Mouse (Mus musculus) lung, postnatal 0 days (tissue): ENCODE data around the gene Kcmf1. TPM values are rescaled to one million over a fixed set of nuclear protein-coding genes. Genes with fewer than 3 reads are reported as not detected.
A peak's percentile ranks its signal among the peaks of the same experiment; 100 is the strongest.
"Not testable (repeated sequence)": the region's sequence is repeated elsewhere in the genome, so short reads cannot be mapped to it uniquely, and the experiment has no call there.

ENCODE experiments used
- ATAC-seq: fragments of 200-750 bp; cut with Nextera tagmentation; 2 replicates; pipeline ENCODE4 v1.8.0; 2017; ENCODE audit warnings: moderate library complexity
- DNase-seq: peaks from one replicate; pipeline ENCODE4 v3.0.0-alpha.2; 2016; ENCODE audit warnings: low spot score
- H3K27ac ChIP-seq: fragments of 300-500 bp; sonication (generic); 2 replicates; pipeline ENCODE4 v1.5.1; 2014; ENCODE audit warnings: antibody characterized with exemption, mild to moderate bottlenecking, low read length, mixed read lengths
- H3K27me3 ChIP-seq: fragments of 300-500 bp; sonication (generic); replicated peaks from 2 replicates; pipeline ENCODE4 v1.6.1; 2014; ENCODE audit warnings: low read length, mixed read lengths; ENCODE audit not compliant: insufficient read depth
- H3K36me3 ChIP-seq: fragments of 300-500 bp; sonication (generic); 2 replicates; pipeline ENCODE4 v1.6.1; 2014; ENCODE audit warnings: low read length, mixed read lengths; ENCODE audit not compliant: insufficient read depth
- H3K4me1 ChIP-seq: fragments of 300-500 bp; sonication (generic); 2 replicates; pipeline ENCODE4 v1.6.1; 2014; ENCODE audit warnings: antibody characterized with exemption, low read depth, low read length, mixed read lengths; ENCODE audit not compliant: insufficient read depth
- H3K4me2 ChIP-seq: fragments of 300-500 bp; sonication (generic); replicated peaks from 2 replicates; pipeline ENCODE4 v1.6.1; 2014; ENCODE audit warnings: low read depth, mild to moderate bottlenecking, low read length, moderate library complexity, mixed read lengths
- H3K4me3 ChIP-seq: fragments of 300-500 bp; sonication (generic); 2 replicates; pipeline ENCODE4 v1.5.1; 2014; ENCODE audit warnings: low read depth, low read length
- H3K9ac ChIP-seq: fragments of 300-500 bp; sonication (generic); replicated peaks from 2 replicates; pipeline ENCODE4 v1.6.1; 2014; ENCODE audit warnings: low read depth, mild to moderate bottlenecking
- H3K9me3 ChIP-seq: fragments of 300-500 bp; sonication (generic); 2 replicates; pipeline ENCODE4 v1.6.1; 2016; ENCODE audit warnings: low read length, mixed read lengths
- CTCF ChIP-seq: IDR thresholded peaks from 2 replicates; pipeline ENCODE4 v1.5.1; 2016; ENCODE audit warnings: antibody characterized with exemption, mild to moderate bottlenecking
- EP300 ChIP-seq: IDR thresholded peaks from 2 replicates; pipeline ENCODE4 v1.6.1; 2016; ENCODE audit warnings: antibody characterized with exemption, mild to moderate bottlenecking, control low read depth
- WGBS: fragments of 180-500 bp; shearing (Covaris S2); extraction: QIAGEN DNeasy Blood & Tissue Kit; methylation state at CpG from one replicate; pipeline ENCODE4 v1.1.7; 2014; 5-methylcytosine and 5-hydroxymethylcytosine counted together
- polyA plus RNA-seq: library from polyadenylated mRNA; unstranded; fragments of >200 nt; fragmentation: Nextera tagmentation; extraction: Ambion mirVana; gene quantifications from 2 replicates; pipeline ENCODE4 v1.2.1, GENCODE M21; 2015

Gene Kcmf1
- polyA plus RNA-seq, 1 experiment from 2014 or later: 43.0 TPM

DNA sequence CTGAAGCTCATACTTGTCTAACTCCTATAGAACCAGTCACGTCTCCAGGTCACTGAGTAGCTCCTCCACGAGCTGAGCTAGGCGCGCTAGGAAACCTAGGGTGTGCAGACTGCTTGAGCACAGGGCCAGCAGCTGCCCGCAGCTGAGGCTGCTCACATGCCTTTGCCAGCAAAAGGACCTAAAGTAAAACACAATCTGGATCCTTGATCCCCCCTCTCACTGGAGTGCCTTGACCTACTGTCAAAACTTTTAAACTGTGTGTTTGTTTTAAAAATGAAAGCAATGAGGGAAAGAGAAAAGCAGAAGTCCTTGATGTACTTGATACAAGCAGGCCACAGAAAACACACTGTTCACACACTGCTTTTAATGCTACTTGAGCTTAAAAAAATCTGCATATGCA lies 31.1 kb downstream of the Kcmf1 start:
- no peaks in the 10 kb centered on the region for H3K9me3 ChIP-seq
- no peaks in the 10 kb centered on the region for H3K27me3 ChIP-seq
- no peak overlapping the region for H3K9ac ChIP-seq
- WGBS: 35% methylated on average over 5 of the region's 5 CpGs
- peaks cover 36% of the 10 kb centered on the region for H3K4me1 ChIP-seq
- peak overlapping the region; percentile 64 for H3K27ac ChIP-seq
- 0 out of 2 replicates have a peak overlapping the region, but pooled peaks have one; percentile 8 for H3K4me2 ChIP-seq
- ATAC-seq: peak; percentile 77
- no peaks in the 10 kb centered on the region for H3K36me3 ChIP-seq
- H3K4me3 ChIP-seq: no peak overlapping the region
- DNase-seq: peak; percentile 81
- no peak for TF ChIP-seq CTCF
- 0 out of 2 replicates have a peak, but pooled peaks have one; percentile 19 for TF ChIP-seq EP300

DNA sequence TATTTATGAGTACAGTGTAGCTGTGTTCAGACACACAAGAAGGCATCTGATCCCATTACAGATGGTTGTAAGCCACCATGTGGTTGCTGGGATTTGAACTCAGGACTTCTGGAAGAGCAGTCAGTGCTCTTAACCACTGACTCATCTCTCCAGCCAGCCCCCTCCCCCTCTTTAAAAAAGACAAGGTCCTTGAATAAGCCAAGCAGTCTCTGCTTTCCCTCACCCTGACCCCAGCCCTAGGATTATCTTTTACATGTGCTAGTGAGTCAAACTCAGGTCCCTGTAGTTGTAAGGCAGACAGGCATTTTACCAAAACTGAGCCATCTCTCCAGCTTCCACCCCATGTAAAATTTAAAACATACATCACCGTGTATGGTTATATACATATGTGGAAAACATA lies 32.0 kb downstream of the Kcmf1 start:
- WGBS: 92% methylated on average over 1 of the region's 1 CpGs
- no peaks in the 10 kb centered on the region for H3K27me3 ChIP-seq
- H3K36me3 ChIP-seq: no peaks in the 10 kb centered on the region
- peak overlapping the region; percentile 64 for H3K27ac ChIP-seq
- peaks cover 31% of the 10 kb centered on the region for H3K4me1 ChIP-seq
- H3K9ac ChIP-seq: no peak overlapping the region
- no peaks in the 10 kb centered on the region for H3K9me3 ChIP-seq
- ATAC-seq (no peak), DNase-seq (no peak)
- TF ChIP-seq CTCF: no peak
- no peak for TF ChIP-seq EP300
- H3K4me2 ChIP-seq: no peak overlapping the region
- H3K4me3 ChIP-seq: no peak overlapping the region

DNA sequence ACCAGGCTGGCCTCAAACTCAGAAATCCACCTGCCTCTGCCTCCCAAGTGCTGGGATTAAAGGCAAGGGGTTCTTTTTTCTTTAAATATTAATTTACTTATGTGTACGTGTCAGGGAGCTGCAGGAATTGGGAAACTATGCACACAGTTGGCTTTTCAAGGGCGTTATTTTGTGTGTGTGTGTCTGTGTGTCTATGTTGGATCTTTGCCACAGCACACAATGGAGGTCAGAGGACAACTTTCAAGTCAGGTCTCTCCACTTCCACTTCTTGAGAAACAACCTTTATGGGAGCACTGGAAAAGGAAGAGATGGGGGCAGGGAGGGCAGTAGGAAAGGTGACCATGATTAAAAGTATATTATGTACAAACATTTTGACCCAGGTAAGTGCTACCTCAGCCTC lies 33.5 kb downstream of the Kcmf1 start:
- no peak overlapping the region for H3K4me3 ChIP-seq
- no peak overlapping the region for H3K4me2 ChIP-seq
- 18% methylated on average over 2 of the region's 2 CpGs for WGBS
- no peak for ATAC-seq
- peaks cover 31% of the 10 kb centered on the region for H3K4me1 ChIP-seq
- TF ChIP-seq CTCF (no peak), EP300 (no peak)
- H3K9ac ChIP-seq: no peak overlapping the region
- no peaks in the 10 kb centered on the region for H3K27me3 ChIP-seq
- DNase-seq: peak; percentile 44
- no peaks in the 10 kb centered on the region for H3K36me3 ChIP-seq
- no peak overlapping the region for H3K27ac ChIP-seq
- H3K9me3 ChIP-seq: no peaks in the 10 kb centered on the region

DNA sequence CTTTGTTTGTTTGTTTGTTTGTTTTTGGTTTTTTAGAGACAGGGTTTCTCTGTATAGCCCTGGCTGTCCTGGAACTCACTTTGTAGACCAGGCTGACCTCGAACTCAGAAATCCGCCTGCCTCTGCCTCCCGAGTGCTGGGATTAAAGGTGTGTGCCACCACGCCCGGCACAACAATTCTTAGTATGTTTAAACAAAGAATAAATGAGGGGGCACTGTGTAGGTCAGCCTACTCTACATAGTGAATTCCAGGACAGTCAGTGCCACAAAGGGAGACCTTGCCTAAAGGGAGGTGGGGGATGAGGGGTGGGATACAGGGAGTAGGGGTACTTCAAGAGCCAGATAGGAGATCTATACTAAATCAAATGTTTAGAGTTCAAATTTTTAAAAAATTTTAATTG lies 37.1 kb downstream of the Kcmf1 start:
- H3K9me3 ChIP-seq, H3K9ac ChIP-seq, DNase-seq, H3K27ac ChIP-seq, H3K4me1 ChIP-seq, H3K27me3 ChIP-seq, H3K4me3 ChIP-seq, H3K4me2 ChIP-seq, ATAC-seq, H3K36me3 ChIP-seq: not testable (repeated sequence)
- 88% methylated on average over 4 of the region's 5 CpGs for WGBS

DNA sequence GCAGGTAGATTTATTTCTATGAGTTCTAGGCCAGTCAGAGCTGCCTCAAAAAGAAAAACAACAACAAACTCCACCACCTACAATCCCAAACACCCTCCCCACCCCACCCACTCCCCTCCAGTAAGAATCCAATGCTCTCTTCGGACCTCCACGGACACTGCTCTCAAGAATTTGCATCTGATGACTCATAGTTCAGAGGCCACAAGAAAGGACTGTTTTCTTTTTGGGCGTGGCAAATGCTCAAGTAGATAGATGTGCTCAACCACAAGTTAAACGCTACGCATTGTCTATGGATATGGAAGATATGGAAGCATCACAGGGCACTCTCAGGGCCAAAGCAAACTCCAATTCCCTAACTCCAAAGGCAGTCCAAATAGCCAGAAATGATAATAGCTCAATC lies 45.5 kb downstream of the Kcmf1 start:
- Histone ChIP-seq H3K4me3 (no peak overlapping the region), H3K4me1 (no peaks in the 10 kb centered on the region; the same call in 1 of the 2 replicates), H3K27me3 (no peaks in the 10 kb centered on the region), H3K9me3 (no peaks in the 10 kb centered on the region), H3K9ac (no peak overlapping the region), H3K27ac (no peak overlapping the region), H3K4me2 (no peak overlapping the region), H3K36me3 (peaks cover 10% of the 10 kb centered on the region; the same call in 1 of the 2 replicates)
- ATAC-seq (no peak), DNase-seq (no peak)
- TF ChIP-seq CTCF (no peak), EP300 (no peak)
- WGBS: 71% methylated on average over 5 of the region's 5 CpGs

DNA sequence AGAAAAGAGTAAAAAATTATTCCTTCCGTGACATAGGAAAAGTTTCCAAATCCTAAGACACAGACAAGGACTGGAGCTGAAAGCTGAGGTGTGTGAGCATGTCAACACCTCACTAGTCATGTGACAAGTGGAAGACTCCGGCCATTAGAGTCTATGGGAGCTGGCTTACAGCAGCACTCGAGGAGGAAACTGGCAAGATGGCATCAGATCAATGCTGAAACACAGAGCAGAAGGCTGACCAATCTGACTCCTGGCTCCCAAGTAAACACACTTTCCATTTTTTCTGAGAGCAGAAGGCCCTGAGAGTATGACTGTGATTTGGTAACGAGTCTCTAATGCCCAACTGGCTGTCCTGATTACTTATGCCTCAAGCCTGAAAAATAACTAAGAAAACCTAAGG lies 47.6 kb downstream of the Kcmf1 start:
- ATAC-seq (no peak), DNase-seq (no peak)
- Histone ChIP-seq H3K27me3 (no peaks in the 10 kb centered on the region), H3K4me2 (no peak overlapping the region), H3K9ac (no peak overlapping the region), H3K9me3 (no peaks in the 10 kb centered on the region), H3K4me1 (no peaks in the 10 kb centered on the region; the same call in 1 of the 2 replicates), H3K27ac (no peak overlapping the region), H3K4me3 (no peak overlapping the region), H3K36me3 (peaks cover 21% of the 10 kb centered on the region)
- WGBS: 62% methylated on average over 4 of the region's 4 CpGs
- TF ChIP-seq CTCF (no peak), EP300 (no peak)

DNA sequence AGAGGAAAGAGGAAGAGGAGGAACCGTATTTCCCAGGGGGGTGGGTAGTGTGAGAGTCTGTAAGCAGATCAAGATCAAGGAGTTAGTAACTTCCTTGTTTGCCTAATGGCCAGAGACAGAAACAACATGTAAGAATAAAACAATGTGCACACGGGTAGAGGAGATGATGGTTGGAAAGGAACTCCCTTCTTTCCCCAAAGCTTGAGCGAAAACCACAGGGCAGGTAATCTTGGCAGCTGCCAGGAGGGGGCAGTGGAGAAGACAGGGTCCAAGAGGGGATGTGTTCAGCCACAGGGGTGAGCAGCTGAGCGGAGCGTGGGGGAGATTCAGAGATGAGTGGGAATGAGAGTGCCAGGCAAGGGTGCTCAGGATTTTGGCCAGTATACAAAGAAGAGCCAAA lies 48.1 kb downstream of the Kcmf1 start:
- WGBS: 63% methylated on average over 5 of the region's 5 CpGs
- TF ChIP-seq CTCF (peak; percentile 79), EP300 (no peak)

More for the DNA sequence above, 48.1 kb downstream of the Kcmf1 start:
- H3K9me3 ChIP-seq: no peaks in the 10 kb centered on the region
- no peak overlapping the region for H3K4me2 ChIP-seq
- H3K27me3 ChIP-seq: no peaks in the 10 kb centered on the region
- H3K27ac ChIP-seq: no peak overlapping the region
- H3K4me3 ChIP-seq: no peak overlapping the region
- H3K4me1 ChIP-seq: no peaks in the 10 kb centered on the region; the same call in 1 of the 2 replicates
- no peak overlapping the region for H3K9ac ChIP-seq
- DNase-seq (peak; percentile 51), ATAC-seq (peak; percentile 19; the same call in 1 of the 2 replicates)
- H3K36me3 ChIP-seq: peaks cover 16% of the 10 kb centered on the region; the same call in 1 of the 2 replicates
